Mouse (Mus musculus) thymus, adult 2 months (tissue): ENCODE results near the gene Prex1.

Experiments
- CTCF ChIP-seq: fragments of 200-500 bp; IDR thresholded peaks from 2 replicates; pipeline ENCODE4 v1.5.1; 2012; ENCODE audit warnings: mild to moderate bottlenecking, control low read depth, low read length, moderate library complexity, borderline replicate concordance; ENCODE audit not compliant: control insufficient read depth, poor library complexity, insufficient read depth; ENCODE audit errors: extremely low read depth
- POLR2A ChIP-seq: fragments of 200-500 bp; IDR thresholded peaks from 2 replicates; pipeline ENCODE4 v1.6.1; 2012; ENCODE audit warnings: mild to moderate bottlenecking, low read length, control low read depth, moderate library complexity; ENCODE audit not compliant: control insufficient read depth, poor library complexity, insufficient read depth; ENCODE audit errors: extremely low read depth

DNA sequence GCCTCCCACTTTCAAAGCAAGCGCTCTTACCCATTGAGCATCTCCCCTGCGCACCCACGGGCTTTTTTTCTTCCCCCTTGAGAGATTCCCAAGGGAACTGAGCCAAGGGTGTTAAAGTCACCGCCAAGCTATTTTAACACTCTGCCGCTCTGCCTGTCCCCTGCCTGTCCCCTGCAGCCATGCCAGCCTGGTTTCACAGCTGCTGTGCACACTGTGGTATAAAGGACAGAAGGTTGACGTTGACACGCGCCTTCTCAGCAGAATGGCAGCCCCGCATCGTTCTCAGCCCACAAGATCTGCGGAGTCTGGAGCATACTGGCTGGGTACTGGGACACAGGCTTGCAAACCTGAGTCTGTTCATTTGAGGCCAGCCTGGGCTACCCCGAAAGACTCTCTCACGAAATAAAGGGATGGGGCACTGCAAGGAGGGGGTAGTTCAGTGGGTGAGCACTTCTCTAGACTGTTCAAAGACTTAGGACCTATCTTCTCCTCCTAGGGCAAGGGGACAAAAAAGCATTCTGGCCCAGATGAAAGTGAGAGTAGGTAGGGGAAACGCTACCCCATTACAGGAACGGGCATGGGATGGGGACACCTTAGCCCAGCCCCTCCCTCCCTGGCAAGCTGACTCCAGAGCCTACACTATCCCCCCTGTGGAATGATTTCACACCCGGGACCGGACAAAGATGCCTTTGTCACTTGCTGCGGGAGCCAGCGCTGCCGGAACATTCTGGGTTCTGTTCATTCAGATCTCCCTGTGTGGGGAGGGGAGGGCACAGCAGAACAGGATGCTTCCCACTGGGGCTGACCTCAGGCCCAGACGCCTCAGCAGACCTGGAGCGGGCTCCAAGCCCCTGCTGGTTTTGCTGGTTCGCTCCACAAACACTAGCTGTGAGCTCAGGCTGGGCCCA lies 21.8 kb downstream of the Prex1 start:
- TF ChIP-seq CTCF: 0 out of 2 replicates have a peak, but pooled peaks have one; percentile 16
- no peak for TF ChIP-seq POLR2A
